Mouse (Mus musculus) small intestine, adult 2 months (tissue): ENCODE measurements around the gene Mob1b.

Experiments
- CTCF ChIP-seq: fragments of 200-500 bp; IDR thresholded peaks from 2 replicates; pipeline ENCODE4 v1.5.1; 2012; ENCODE audit warnings: low read depth, mild to moderate bottlenecking, control low read depth, inconsistent platforms, low read length, moderate library complexity, mixed read lengths; ENCODE audit not compliant: insufficient replicate concordance, insufficient read length; ENCODE audit errors: extremely low read depth
- POLR2A ChIP-seq: fragments of 200-500 bp; IDR thresholded peaks from 2 replicates; pipeline ENCODE4 v1.6.1; 2012; ENCODE audit warnings: low read depth, mild to moderate bottlenecking, control low read depth, inconsistent platforms, low read length, moderate library complexity

GRCm38 (mm10) chr5:88697291-88697690 is 23.4 kb upstream of the Mob1b start:
- TF ChIP-seq POLR2A, result no peak
- no peak for TF ChIP-seq CTCF
